Mouse (Mus musculus): ENCODE measurements around the gene Ano1.
A peak's percentile ranks its signal among the peaks of the same experiment; 100 is the strongest.

Ano1 gene

GRCm38 (mm10) chr7:144696764-144697704 lies 54.7 kb downstream of the Ano1 start:
- DNase-seq (ENCODE audit: low read depth, low spot score): peak; percentile 46

GRCm38 (mm10) chr7:144689855-144690254 lies 61.9 kb downstream of the Ano1 start:
- no peak for DNase-seq (ENCODE audit: low read depth, low spot score)

- DNase-seq (ENCODE audit: low read depth, low spot score): no peak
Observed at GRCm38 (mm10) chr7:144689136-144689535, 62.6 kb downstream of the Ano1 start.

GRCm38 (mm10) chr7:144687663-144688381 lies 64.0 kb downstream of the Ano1 start:
- no peak for DNase-seq (ENCODE audit: low read depth, low spot score)

- DNase-seq (ENCODE audit: low read depth, low spot score): no peak
Observed at GRCm38 (mm10) chr7:144684947-144685346, 66.8 kb downstream of the Ano1 start.

GRCm38 (mm10) chr7:144684467-144684866 lies 67.3 kb downstream of the Ano1 start:
- no peak for DNase-seq (ENCODE audit: low read depth, low spot score)

- DNase-seq (ENCODE audit: low read depth, low spot score): no peak
Observed at GRCm38 (mm10) chr7:144680096-144680495, 71.7 kb downstream of the Ano1 start.

GRCm38 (mm10) chr7:144678241-144679030 lies 73.3 kb downstream of the Ano1 start:
- DNase-seq (ENCODE audit: low read depth, low spot score): no peak

- no peak for DNase-seq (ENCODE audit: low read depth, low spot score)
Observed at GRCm38 (mm10) chr7:144677341-144678086, 74.3 kb downstream of the Ano1 start.

GRCm38 (mm10) chr7:144675632-144676031 lies 76.1 kb downstream of the Ano1 start:
- DNase-seq (ENCODE audit: low read depth, low spot score): no peak

- DNase-seq (ENCODE audit: low read depth, low spot score): no peak
Observed at GRCm38 (mm10) chr7:144669895-144670294, 81.9 kb downstream of the Ano1 start.

GRCm38 (mm10) chr7:144668603-144669278 lies 83.0 kb downstream of the Ano1 start:
- DNase-seq (ENCODE audit: low read depth, low spot score): peak; percentile 30

- DNase-seq (ENCODE audit: low read depth, low spot score): no peak
Observed at GRCm38 (mm10) chr7:144667091-144667490, 84.7 kb downstream of the Ano1 start.

GRCm38 (mm10) chr7:144665585-144665984 lies 86.2 kb downstream of the Ano1 start:
- DNase-seq (ENCODE audit: low read depth, low spot score): no peak

GRCm38 (mm10) chr7:144663566-144663965 lies 88.2 kb downstream of the Ano1 start:
- no peak for DNase-seq (ENCODE audit: low read depth, low spot score)

- DNase-seq (ENCODE audit: low read depth, low spot score): no peak
Observed at GRCm38 (mm10) chr7:144656261-144656967, 95.4 kb downstream of the Ano1 start.

- peak; percentile 53 for DNase-seq (ENCODE audit: low read depth, low spot score)
Observed at GRCm38 (mm10) chr7:144653681-144654425, 97.9 kb downstream of the Ano1 start.

- no peak for DNase-seq (ENCODE audit: low read depth, low spot score)
Observed at GRCm38 (mm10) chr7:144647547-144647946, 104.2 kb downstream of the Ano1 start.

GRCm38 (mm10) chr7:144640817-144641216 lies 111.0 kb downstream of the Ano1 start:
- no peak for DNase-seq (ENCODE audit: low read depth, low spot score)

Measured in forelimb bud, embryonic 11.5 days (tissue).